Mouse (Mus musculus): ENCODE data around the gene Cat. TPM values are rescaled to one million over a fixed set of nuclear protein-coding genes. Genes with fewer than 3 reads are reported as not detected.

Gene Cat
- total RNA-seq, 2 experiments from 2014 or later = 157 to 174 TPM

DNA sequence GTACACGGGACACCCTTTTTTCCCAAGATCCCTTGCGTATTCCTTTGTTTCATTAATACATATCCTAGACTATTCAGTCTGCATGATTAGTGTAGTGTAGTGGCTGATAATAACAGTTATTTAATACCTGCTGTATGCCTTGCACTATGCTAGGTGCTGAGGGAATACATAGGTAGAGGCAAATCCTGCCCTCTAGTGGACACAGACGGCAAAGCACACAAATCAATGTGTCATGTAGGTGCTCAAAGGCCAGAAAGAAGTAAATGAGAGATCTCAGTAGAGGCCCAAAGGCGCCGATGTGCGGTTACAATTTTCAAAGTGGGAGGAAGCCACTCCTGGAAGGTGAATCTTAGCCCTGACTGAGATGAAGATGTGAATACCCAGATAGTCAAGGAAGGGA is 39.2 kb downstream of the Cat start:
- no peak for DNase-seq (ENCODE audit: low spot score in 2 of 2)

DNA sequence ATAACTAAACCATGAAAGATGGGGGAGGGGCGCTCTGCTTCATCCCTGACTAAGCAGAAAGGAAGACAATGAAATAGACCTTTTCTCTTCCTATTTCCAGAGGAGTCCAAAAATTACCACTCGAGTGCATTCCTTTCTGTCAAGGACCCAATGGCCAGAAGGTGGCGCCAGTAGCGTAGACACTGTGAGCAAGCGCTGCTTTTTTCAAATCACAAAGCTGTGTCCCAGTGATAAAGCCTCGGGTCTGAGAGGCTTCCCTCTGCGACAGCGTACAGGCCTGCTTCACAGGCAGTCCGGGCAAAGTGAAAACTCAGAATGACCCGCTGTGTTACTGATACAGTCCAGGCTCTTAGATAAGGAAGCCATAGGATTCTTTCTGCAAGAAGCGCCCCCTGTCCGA is 45.2 kb downstream of the Cat start:
- peak; percentile 20 to 70 for DNase-seq (ENCODE audit: low spot score in 2 of 2)

DNA sequence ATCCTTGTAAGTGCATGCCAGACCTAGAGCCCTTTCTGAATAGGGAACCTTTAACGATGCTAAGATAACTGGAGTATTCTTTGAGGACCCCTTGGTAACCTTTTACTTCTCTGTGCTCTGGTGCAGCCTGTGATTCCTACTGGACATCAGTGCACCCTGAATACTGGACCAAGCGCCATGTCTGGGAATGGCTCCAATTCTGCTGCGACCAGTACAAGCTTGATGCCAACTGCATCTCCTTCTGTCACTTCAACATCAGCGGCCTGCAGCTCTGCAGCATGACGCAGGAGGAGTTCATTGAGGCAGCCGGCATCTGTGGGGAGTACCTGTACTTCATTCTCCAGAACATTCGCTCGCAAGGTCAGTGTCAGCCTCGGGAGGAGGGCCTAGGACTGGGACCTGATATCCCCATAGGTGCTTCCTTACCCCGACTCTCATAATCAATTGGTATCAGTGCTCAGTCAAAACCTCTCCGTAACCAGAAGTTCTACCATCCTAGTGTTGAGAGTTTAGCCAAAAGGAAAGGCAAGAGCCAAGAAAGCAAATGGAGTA is 45.8 kb downstream of the Cat start:
- no peak for DNase-seq (ENCODE audit: low spot score in 2 of 2)

DNA sequence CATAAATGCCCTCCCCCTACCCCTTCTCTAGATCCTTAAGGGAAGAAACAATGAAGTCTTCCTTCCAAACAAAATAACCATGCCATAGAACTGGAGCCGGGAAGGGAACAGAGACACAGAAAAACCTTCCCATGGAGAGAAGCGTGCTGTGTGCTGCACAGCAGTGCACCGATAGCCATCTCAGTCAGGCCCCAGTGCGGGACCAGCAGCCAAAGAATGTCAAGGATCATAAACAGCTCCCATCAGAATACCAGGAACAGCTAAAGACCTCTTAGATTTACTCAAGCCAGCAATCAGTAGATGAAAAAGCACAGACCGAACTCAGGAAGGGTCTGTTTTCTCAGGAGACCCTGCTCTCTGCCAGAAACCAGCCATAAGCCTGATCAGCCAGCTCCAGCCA is 48.4 kb downstream of the Cat start:
- DNase-seq (ENCODE audit: low spot score in 2 of 2) = no peak

- no peak for DNase-seq (ENCODE audit: low spot score in 2 of 2)
Observed at GRCm38 (mm10) chr2:103435110-103435509, 49.9 kb downstream of the Cat start.

DNA sequence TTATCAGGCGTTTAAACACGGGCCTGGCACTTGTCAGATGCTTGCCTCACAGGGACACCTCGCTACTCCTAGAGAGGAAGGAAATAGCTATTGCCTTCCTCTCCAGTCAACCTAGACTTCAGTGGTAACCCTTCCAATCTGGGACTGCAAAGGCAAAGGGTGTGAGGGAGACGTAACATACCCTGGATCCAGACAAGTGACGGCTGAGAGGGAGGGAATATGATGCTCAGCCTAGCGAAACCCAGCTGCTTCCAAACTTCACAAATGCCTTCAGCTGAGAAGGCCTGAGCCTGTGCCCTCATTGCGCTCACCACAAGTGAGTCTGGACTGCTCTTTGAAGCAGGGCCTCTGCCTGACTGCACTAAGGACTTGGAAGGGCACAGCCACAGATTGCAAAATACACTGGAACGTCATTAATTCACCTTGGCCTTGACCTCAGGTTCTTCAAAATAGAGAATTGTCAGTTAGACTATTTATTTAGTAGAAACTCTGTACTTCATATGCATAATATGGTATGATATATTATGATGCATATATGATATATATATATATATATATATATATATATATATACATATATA is 52.2 kb downstream of the Cat start:
- no peak for DNase-seq (ENCODE audit: low spot score in 2 of 2)

- no peak for DNase-seq (ENCODE audit: low spot score in 2 of 2)
Observed at GRCm38 (mm10) chr2:103430712-103431111, 54.2 kb downstream of the Cat start.

DNA sequence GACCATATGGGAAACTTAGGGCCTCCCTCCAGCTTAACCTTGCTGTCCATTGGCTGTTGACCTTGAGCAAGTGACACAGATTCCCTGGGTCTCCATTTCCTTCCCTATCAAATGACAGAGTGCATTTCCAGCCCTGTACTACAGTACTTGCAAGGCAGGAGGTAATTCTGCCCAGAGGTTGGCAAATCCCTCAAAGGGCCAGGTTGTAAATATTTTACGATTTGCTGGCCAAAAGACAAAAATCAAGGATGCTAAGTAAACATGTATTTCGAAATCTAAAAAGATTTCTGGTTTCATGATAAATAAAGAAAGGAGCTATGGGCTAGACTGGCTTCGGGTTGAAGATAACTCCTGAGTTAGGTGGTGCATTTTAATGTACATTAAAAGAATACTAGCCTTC is 56.6 kb downstream of the Cat start:
- no peak for DNase-seq (ENCODE audit: low spot score in 2 of 2)

DNA sequence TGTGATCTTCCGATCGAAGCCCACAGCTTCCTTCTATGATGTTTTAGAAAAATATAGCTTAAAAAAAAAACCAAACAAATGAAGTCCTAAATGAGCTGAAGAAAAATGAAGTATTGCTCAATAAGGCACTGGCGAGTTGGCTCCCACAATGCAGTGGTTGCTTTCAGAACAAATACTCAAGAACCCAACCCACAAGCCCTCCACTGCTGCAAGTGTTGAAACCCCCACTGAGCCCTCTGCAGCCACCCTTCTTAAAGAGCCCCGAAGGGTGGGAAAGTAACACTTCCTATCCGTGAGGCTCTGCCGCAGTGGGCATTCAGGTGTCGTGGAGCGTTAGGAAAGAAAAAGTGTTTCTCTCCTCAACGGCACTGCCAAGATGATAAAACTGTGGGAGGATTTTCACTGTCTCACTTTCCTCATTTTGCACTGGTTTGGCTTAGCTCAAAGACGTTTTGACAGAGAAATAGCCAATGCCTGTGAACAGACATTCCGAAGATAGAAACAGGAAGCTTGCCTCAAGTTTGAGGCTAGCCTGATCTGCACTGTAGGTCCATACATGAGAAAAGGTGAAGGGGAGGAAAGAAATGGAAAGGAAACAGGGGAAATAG is 59.4 kb downstream of the Cat start:
- no peak for DNase-seq (ENCODE audit: low spot score in 2 of 2)

DNA sequence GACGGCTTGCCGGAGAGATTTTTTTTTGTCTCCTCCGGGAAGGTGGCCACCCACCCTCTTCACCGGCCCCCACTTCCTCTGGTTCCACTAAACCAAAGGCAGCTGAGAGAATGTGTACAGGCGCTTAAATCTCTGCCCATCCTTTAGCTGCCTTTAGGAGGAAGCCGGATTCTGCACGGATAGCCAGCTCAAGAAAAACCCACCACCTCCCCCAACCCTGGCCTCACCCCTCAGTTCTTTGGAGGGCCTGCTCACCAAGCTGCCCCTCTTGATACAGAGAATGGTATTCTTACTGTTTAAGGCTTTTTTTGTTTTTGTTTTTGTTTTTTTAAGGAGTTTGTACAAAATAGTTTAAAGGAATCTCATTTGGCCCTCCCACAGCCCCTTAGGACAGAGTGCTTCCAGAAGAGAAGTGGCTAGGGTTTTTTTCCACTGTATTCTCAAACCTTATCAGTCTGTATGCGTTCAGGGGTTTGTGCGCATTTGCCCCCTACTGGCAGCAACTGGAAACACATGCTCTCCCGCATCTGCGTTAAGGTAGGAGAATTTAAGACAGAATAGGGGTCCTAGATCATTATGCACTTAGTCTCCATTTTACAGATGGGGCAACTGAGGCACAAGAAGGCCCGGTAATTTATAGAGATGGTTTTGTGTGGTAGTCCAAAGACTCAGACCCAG is 60.5 kb downstream of the Cat start:
- no peak for DNase-seq (ENCODE audit: low spot score in 2 of 2)

DNA sequence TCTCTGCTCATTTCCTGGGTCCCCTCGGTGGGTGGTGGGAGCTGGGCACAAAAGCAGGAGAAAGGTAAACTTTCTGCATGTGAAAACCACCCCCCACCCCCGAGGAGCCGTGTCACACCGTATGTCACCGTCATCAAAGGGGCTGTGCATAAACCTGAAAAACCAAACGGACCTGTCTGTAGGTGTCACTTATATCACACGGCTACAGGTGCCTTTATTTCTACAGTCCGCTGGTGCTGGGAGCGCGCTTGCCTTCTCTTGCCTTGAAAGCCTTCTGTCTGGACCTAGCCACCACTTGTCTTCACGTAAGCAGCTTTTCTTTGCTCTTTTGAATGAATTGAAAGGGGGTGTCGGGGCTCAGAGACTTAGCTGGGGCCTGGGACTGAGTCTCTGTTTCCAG is 61.1 kb downstream of the Cat start:
- no peak for DNase-seq (ENCODE audit: low spot score in 2 of 2)

GRCm38 (mm10) chr2:103420650-103421507 is 64.1 kb downstream of the Cat start:
- DNase-seq (ENCODE audit: low spot score in 2 of 2) = no peak

DNA sequence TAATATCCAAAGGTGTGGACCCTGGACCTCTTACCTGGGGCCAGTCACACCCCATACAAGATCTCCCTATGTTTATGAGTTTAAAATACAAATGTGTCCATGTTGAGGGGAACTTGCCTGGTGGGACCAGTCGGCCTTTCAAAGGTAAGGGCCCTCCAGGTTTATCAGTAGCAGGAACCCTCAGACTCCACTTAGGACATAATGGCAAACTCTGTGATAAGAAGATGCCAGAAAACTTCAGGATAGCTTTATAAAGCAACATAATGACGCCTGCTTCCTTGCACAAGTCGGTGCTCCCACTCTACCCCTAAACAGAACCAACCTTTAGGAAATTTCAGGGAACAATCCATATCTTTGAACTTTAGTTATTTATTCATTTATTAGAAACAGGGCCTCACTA is 69.2 kb downstream of the Cat start:
- no peak for DNase-seq (ENCODE audit: low spot score in 2 of 2)

GRCm38 (mm10) chr2:103413381-103413780 is 71.6 kb downstream of the Cat start:
- DNase-seq (ENCODE audit: low spot score in 2 of 2) = no peak

- DNase-seq (ENCODE audit: low spot score in 2 of 2) = no peak
Observed at GRCm38 (mm10) chr2:103411816-103412215, 73.1 kb downstream of the Cat start.

DNA sequence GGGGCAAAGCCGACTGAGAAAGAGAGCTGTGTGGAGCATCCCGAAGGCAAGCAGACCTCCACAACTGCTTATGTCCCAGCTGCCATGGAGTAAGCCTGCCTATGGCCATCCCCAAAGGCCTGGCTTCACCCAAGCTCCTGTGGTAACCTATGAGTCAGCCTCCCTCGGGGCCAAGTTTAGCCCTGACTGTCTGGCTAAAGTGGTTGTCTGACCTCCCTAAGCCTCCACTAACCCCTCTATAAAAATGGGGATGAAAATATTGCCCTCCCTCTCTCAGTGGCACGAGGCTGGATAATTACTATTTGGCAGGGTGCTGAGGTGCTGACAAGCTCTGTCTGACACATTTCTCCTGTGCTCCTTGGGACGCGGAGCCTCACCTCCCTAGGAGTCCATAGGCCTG is 73.6 kb downstream of the Cat start, which contains the start of gene Elf5:
Gene Elf5, plus strand, starts transcription at position 341 of the 400 bp plus-strand sequence.
- no peak for DNase-seq (ENCODE audit: low spot score in 2 of 2)

- DNase-seq (ENCODE audit: low spot score in 2 of 2) = no peak
Observed at GRCm38 (mm10) chr2:103406239-103406638, 78.7 kb downstream of the Cat start.

All from adrenal gland, postnatal 4 days (tissue).